Mouse (Mus musculus): ENCODE measurements around the gene Spred1.

Gene Spred1

DNA sequence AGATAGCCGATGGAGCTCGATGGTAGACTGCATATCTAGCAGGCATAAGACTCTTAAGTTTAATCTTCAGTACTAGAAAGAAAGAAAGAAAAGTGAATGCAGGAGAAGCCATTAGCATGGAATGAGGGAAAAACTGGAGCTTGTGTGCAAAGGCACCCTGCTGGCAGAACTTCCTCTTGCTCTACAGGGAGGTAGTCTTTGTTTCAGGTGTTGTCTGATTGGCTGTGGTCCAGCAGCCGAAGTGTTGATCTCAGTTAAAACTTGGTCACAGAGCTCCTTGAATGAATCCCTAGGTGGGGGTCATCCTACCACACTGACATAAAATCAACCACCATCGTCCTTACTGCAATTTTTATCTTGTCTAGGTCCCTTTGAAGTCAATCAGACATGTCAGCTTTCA lies 55.8 kb downstream of the Spred1 start:
- DNase-seq (ENCODE audit: low read depth, low spot score) = no peak

DNA sequence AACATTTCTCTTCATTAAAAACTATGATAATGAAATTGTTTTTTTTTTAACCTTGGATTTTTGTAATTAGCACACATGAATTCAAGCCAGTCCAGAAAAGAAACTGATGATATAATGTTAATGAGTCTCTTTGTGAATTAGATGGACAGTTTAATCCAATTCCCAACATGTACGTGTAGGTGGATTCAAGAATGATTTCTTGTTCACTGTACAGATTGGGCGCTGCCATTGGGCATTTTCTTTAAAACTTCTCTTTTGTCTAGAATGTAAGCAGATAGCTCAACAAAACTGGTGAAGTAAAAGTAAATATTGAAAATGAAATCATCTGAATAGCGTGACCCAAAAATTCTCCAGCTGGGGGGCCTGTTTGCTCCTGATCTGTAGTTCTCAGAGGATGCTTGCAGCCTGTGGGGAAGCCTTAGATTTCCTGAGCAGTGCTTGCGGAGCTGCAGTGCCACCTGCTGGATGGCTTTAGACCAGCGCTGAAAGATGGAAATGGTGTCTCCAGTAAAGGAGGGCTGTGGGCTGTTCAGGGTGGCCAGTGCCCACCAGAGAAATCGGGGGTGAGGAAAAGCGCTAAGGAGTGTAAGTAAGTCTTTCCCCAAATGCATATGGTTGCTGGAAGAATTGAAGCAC lies 59.2 kb downstream of the Spred1 start:
- DNase-seq (ENCODE audit: low read depth, low spot score) = peak; percentile 61

DNA sequence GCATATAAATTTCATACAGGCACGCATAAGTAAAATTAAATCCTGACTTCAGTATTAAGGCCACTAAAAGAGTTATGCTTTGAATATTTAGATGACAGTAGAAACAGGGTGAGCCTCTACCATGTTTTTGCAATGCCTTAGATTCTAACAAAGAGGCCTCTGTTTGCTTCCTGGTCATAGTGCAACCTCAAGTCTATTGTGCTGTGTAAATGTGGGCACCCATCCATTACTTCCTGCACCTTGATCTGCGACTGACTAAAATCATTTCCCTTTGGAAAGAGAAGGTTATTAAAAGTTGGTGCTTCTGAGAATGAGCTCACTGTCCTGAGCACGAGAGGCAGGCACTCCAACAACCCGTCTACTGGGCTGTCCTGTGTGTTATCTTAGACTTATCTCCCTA lies 64.4 kb downstream of the Spred1 start:
- no peak for DNase-seq (ENCODE audit: low read depth, low spot score)

DNA sequence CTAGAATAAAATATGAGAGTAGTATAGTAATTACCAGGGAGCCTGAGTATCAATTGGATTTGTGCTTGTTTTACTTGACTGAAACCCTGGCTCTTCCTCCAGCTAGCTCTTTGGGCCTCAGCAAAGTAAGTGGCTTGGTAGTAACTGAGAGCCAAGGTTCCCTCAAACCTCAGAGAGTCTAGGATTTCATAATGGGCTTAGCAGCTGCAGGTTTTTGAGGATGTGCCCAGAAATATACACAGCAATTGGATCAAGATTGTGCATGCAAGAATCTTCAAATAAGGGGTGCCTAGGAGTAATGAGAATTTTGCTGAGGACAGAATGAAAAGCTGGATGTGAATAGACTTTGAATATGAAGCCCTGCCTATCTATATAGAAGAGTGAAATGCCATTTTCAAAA lies 69.7 kb downstream of the Spred1 start:
- no peak for DNase-seq (ENCODE audit: low read depth, low spot score)

DNA sequence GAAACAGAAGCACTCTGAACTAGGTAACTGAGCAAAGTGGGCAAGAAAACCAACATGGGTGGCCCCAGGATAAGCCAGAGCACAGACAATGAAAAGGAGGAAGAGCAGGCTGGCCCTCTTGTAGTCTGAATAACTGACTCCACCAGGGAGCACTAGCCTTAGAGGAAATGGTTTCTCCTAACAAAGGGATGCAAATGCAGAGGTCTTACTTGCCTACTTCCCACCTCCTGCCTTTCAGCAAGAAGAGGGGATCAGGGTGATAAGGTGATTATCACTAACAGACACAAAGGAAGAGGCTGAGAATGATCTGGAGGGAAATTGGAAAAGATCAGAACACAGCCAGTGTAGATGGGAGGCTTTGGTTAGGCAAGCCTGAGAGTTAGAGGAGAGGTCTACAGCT lies 73.1 kb downstream of the Spred1 start:
- DNase-seq (ENCODE audit: low read depth, low spot score) = no peak

DNA sequence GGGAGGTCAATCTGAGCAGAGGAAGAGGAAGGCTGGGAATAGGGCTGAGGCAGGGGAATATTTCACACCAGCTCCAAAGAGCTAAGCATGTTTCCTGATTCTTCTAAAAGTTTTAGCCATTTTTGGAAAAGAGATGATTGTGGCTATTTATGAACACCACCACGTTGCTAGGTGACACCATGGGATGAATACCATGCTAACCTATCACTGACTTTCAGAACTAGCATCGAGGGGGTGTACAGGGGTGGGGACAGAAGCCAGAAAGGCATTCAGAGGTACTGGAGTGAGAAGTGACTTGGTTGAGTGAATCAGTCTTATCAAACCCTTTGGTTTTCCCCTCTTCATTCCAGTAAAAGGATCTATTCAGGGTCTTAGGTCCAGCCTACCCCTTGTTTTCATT lies 74.0 kb downstream of the Spred1 start:
- no peak for DNase-seq (ENCODE audit: low read depth, low spot score)

DNA sequence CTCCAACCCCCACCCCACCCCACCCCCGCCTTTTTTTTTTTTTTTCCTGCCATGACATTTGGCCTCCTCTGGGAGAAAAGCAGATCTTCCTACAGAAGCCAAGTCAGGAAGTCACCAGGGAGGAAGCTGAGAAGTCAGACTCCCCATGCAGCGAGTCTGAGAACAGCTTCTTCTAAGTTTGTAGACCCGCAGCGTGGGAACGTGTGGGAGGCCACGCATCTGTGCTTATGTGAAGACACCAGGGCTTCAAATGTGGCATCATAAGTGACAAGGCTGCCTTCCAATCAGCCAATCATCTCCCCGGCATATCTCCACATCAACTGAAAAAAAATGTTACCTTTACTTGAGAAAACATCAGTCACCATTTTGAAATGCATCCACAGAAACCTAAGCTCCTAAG lies 74.4 kb downstream of the Spred1 start:
- DNase-seq (ENCODE audit: low read depth, low spot score) = peak; percentile 52

DNA sequence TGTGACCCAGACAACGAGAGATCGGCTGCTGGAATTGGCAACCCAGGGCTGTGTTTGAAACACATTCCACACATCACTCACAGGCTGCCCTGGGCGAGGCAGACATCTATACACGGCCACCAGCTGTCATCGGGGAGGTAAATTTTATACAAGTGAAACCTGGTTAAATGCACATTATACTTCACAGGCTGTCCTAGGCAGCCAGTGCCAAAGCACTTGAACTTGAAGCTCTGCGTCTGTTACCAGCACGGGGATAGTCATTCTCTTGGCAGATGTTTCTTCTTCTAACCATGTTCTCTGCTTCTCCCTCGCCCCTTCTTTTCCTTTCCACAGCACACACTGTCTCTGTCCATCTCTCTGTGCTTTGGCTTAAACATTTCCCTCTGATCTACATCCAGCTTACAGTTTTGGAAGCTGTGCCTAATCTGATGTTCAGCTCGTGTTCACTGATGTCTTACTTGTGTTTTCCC lies 79.7 kb downstream of the Spred1 start:
- no peak for DNase-seq (ENCODE audit: low read depth, low spot score)

DNA sequence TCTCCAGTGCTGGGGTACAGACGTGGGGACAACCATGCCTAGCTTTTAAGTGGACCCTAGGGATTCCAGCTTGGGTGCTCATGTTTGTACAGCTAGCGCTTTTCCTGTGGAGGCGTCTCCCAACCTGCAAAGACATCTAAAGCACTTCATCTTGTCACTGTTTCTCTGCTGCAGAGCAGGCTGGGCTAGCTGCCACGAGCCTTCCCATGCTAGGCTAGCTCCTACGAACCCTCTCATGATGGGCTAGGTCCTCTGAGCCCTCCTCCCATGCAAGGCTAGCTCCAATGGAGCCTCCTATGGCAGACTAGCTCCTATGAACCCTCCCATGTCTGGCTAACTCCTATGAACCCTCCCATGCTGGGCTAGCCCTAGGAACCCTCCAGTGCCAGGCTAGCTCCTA lies 82.2 kb downstream of the Spred1 start:
- DNase-seq (ENCODE audit: low read depth, low spot score) = no peak

DNA sequence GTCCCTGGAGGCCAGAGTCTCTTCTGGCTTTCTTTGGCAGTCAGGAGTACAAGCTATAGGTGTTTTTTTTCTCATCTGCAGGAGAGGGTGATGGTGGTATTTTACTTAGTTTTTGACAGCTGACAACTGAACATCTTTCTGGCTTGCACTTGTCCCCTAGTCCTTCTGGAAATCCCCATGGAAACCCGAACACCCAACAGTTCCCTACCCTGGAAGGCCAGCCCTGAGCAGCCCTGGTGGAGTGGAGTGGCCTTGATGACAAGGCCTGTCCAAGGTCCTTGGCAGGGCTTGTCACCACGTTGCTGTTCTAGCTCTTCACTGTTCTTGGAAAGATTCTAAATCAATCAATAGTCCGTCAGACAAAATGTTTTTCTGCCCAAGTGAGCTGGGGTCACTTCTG lies 83.4 kb downstream of the Spred1 start:
- DNase-seq (ENCODE audit: low read depth, low spot score) = no peak

DNA sequence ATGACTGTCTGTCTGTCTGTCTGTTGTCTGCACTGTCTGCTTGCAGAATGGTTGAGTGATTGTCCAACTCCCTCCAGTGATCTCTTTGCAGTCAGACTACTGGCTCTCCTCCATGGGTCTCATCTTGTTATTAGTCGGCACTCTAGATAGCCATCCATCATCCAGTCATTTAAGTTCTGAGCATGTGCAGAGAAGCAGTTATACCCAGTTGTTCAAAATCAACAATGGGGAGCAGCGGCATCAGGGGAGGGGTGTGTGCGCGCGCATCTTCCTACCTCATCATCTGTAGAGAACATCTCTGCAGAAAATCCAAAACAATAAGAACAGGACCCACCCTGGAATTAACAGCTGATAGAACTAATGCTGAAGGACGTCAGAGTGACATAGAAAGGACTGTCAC lies 83.9 kb downstream of the Spred1 start:
- DNase-seq (ENCODE audit: low read depth, low spot score) = no peak

DNA sequence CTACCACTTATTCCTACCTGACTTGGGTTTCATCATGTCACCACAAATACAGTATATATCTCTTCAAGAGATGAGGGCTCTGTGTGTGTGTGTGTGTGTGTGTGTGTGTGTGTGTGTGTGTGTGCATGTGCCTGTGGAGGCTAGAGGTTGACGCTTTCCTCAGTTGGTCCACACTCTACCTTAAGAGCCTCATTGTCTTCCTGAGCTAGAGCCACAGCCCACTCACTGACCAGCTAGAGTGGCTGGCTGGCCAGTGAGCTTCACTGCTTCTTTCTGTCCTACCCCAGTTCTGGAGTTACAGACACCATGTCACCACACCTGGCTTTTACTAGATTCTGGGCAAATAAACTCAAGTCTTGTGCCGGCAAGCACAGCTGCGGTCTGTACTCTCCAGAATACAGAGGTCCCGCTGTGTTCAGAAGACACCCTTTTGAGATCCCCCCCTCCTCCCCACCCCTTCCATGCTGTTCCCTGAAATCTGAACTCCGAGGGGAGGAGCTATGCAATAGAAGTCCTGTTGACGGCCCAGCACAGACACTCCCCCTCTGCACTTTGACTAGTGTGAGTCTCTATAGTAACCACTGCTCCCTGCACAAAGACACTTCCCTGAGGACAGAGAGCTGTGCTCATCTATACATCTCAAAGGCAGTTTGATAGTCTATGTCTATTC lies 89.4 kb downstream of the Spred1 start:
- no peak for DNase-seq (ENCODE audit: low read depth, low spot score)

DNA sequence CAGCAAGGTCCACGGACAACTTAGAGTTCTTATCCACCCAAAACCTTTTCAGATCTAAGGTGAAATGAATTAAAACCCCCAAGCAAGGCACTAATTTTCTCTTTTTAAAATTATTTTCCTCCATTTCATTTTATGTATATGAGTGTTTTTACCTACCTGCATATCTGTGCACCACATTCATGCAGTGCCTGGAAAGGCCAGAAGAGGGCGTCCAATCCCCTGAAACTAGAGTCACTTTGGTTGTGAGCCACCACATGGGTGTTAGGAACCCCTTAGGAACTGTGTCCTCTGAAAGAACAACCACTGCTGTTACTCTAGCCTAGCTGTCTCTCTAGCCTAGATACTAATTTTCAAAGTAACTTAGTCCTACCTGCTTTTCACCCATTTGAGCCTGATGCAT lies 95.0 kb downstream of the Spred1 start:
- DNase-seq (ENCODE audit: low read depth, low spot score) = no peak

DNA sequence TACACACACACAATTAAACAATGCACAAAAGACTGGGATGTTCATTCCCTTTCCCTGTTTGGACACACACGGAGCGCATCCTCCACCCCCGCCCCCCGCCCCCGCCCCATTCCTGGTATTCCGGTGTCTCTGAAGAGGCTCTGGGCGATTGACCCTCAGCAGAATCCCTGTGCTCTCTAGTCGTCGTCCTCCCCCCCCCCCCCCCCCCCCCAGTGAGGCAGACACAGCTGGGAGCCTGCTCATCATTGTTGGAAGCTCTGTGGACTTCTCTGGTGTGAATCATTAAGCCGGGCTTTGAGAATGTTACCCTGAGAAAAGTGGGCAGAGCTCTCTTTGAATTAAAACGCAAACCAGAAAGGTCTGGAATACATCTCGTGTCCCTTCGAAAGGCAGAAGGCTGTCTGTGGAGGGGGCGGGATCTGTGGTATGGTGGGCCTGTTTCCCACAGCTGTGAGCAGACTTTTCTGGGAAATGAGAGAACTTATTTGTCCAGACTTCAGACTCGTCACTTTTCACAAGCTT lies 96.6 kb downstream of the Spred1 start:
- no peak for DNase-seq (ENCODE audit: low read depth, low spot score)

DNA sequence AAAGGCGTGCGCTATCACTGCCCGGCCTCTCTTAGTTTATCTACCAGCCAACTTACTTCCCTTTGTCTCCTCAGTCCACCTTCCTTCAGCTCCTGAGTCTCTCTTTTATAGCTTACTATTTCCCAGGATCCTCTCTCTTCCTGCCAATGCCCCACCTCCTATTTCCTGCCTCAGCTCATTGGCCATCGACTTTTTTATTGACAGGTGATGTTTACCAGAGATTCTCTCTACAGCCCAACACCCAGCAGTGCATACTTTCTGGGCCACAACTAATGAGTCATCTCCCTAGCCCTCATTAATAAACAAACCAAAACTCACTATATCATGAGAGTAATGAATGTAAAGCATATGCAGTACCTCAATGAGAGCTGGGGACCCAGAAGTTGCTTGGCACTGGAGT lies 98.4 kb downstream of the Spred1 start:
- no peak for DNase-seq (ENCODE audit: low read depth, low spot score)

DNA sequence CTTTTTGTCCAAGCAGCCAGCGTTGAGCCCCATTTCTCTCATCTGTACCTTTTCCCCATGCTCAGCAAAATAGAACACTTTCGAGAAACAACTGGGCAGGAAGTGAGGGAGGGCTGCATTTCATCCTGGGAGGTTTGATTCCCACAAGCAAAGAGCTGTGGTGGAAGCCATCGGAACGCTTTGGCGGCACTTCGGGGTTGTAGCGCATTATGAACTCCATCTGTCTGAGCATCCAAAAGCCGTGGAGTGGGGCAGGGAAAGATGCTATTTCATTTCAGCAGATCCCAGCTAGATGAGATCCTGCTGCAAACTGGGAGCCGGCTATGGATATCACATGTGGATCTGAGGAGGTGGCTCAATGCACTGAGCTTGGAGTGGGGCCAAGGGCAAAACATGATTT lies 101.5 kb downstream of the Spred1 start:
- DNase-seq (ENCODE audit: low read depth, low spot score) = no peak

DNA sequence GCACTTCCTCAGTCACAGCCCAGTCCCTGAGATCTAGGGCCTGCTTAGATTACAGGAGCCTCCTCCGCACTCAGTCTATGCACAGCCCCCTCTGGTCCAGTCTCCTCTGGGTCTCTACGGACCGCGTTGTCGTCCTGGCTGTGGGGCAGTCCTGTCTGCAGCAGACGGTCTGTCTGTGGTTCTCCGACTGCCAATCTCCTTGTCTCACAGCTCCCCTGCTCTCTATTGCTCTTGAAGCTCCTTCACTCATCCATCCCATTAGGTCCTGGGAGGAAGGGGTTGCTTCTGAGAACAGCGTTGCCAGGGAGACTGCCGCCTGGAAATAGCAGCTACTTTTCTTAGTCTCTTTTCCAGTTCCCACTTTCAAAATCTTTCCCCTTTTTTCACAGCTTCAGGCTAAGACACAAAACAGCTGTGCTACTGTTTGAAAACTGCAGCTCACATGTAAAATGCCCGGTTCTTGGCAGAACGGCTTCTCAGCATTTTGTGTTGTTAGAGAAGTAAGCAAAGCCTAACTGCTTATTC lies 107.5 kb downstream of the Spred1 start:
- DNase-seq (ENCODE audit: low read depth, low spot score) = peak; percentile 72

DNA sequence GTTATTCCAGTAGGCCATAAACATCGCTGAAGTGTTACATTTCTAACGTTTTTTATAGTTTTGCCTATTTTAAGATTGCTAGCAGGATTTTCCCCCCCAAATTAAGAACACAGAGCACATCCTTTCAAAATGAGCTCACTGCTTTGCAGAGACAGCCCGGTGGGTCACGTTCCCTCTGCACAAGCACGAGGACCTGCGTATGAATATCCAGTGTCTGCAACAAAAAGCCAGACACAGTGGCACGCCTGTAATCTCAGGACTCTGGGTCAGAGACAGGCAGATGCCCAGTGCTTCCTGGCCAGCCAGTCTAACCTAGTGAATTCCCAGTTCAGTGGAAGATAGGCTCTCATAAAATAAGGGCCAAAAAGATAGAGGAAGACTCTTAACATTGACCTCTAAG lies 109.1 kb downstream of the Spred1 start:
- no peak for DNase-seq (ENCODE audit: low read depth, low spot score)

DNA sequence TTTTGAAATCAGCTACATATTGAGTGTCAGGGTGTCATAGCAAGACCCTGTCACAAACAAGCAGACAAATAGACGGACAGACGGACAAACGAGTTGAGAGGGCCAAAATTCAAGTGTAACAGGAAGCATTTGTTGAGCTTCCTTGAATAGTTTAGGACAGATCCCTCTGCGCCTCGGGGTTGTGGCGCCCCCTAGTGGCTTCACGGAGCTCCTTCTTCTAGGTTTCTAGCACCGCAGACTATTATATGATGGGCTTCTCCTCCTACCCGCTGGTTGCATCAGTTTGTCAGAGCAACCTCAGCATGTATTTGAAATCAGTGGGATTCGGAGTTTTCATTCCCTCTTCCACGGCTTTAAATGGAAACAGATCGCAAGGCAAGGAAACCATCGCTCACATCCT lies 110.1 kb downstream of the Spred1 start:
- DNase-seq (ENCODE audit: low read depth, low spot score) = peak; percentile 75
